Mouse (Mus musculus) CH12.LX (cell line): ENCODE results near the gene Micall2. TPM values are rescaled to one million over a fixed set of nuclear protein-coding genes. Genes with fewer than 3 reads are reported as not detected.

ENCODE experiments used
- DNase-seq: peaks from one replicate; pipeline ENCODE4 v3.0.0-alpha.2; 2013; ENCODE audit errors: extremely low read depth
- H3K27ac ChIP-seq: 2 replicates; pipeline ENCODE4 v1.5.1; 2012; ENCODE audit warnings: low read depth, mild to moderate bottlenecking, control low read depth, moderate library complexity; ENCODE audit not compliant: insufficient read depth
- H3K27me3 ChIP-seq: replicated peaks from 2 replicates; pipeline ENCODE3; 2012; ENCODE audit warnings: inconsistent platforms
- H3K36me3 ChIP-seq, 2 experiments: replicated peaks in 1 of 2; 2 replicates each; pipeline versions ENCODE3 to v1.6.1; 2012; ENCODE audit warnings: inconsistent platforms in 1 of 2, low read length in 1 of 2, mild to moderate bottlenecking in 1 of 2, mixed read lengths in 1 of 2, moderate library complexity in 1 of 2; ENCODE audit not compliant: control insufficient read depth in 1 of 2, insufficient read depth in 1 of 2
- H3K4me1 ChIP-seq, 2 experiments: 2 replicates each; pipeline ENCODE4 v1.6.1; 2012; ENCODE audit warnings: inconsistent platforms in 1 of 2, moderate library complexity in 1 of 2; ENCODE audit not compliant: insufficient read depth in 2 of 2, control insufficient read depth in 1 of 2
- H3K4me2 ChIP-seq: 2 replicates; pipeline ENCODE4 v1.6.1; 2012; ENCODE audit warnings: low read depth, mild to moderate bottlenecking, control low read depth; ENCODE audit not compliant: poor library complexity, insufficient read depth, severe bottlenecking
- H3K4me3 ChIP-seq, 3 experiments: fragments of 150-350 bp in 1 of 3; sonication (generic) in 1 of 3; replicated peaks in 1 of 3; 2 replicates each; pipeline versions ENCODE3 to v1.5.1; 2011 to 2012; ENCODE audit warnings: low read depth in 2 of 3, low read length in 2 of 3, mild to moderate bottlenecking in 2 of 3, moderate library complexity in 2 of 3, control low read depth in 1 of 3, improper control_type of control experiment in 1 of 3, inconsistent platforms in 1 of 3, mixed read lengths in 1 of 3; ENCODE audit not compliant: poor library complexity in 1 of 3
- H3K79me2 ChIP-seq: replicated peaks from 2 replicates; pipeline ENCODE4 v1.6.1; 2012; ENCODE audit warnings: mild to moderate bottlenecking, moderate library complexity; ENCODE audit not compliant: control insufficient read depth, poor library complexity, insufficient read depth, severe bottlenecking; ENCODE audit errors: extremely low read depth
- H3K9ac ChIP-seq: 2 replicates; pipeline ENCODE4 v1.6.1; 2012; ENCODE audit warnings: low read depth, mild to moderate bottlenecking, control low read depth, moderate library complexity; ENCODE audit not compliant: insufficient read depth
- H3K9me3 ChIP-seq: replicated peaks from 2 replicates; pipeline ENCODE3; 2012; ENCODE audit warnings: low read length, inconsistent platforms, mixed read lengths
- CHD1 ChIP-seq: IDR thresholded peaks from 2 replicates; pipeline ENCODE4 v1.6.1; 2012; ENCODE audit warnings: low read depth, low read length, improper control_type of control experiment, inconsistent platforms
- CHD2 ChIP-seq: IDR thresholded peaks from 2 replicates; pipeline ENCODE4 v1.6.1; 2011; ENCODE audit warnings: low read length, improper control_type of control experiment
- CTCF ChIP-seq, 2 experiments: IDR thresholded peaks in 1 of 2; conservative IDR thresholded peaks in 1 of 2; 2 replicates each; pipeline ENCODE4 v1.5.1; 2011 to 2012; ENCODE audit warnings: low read depth in 2 of 2, low read length in 2 of 2, improper control_type of control experiment in 1 of 2, inconsistent platforms in 1 of 2, mild to moderate bottlenecking in 1 of 2, moderate library complexity in 1 of 2
- E2F4 ChIP-seq: IDR thresholded peaks from 2 replicates; pipeline ENCODE4 v1.6.1; 2011; ENCODE audit warnings: low read depth, low read length, improper control_type of control experiment; ENCODE audit not compliant: insufficient replicate concordance
- ELF1 ChIP-seq: IDR thresholded peaks from 2 replicates; pipeline ENCODE4 v1.6.1; 2014; ENCODE audit warnings: low read depth, mild to moderate bottlenecking, inconsistent platforms, low read length, improper control_type of control experiment
- EP300 ChIP-seq: IDR thresholded peaks from 2 replicates; pipeline ENCODE4 v1.6.1; 2011; ENCODE audit warnings: low read length, improper control_type of control experiment
- ETS1 ChIP-seq: conservative IDR thresholded peaks from 2 replicates; pipeline ENCODE4 v1.6.1; 2012; ENCODE audit warnings: low read depth, mild to moderate bottlenecking, inconsistent platforms, low read length, improper control_type of control experiment, moderate library complexity
- GABPA ChIP-seq: IDR thresholded peaks from 2 replicates; pipeline ENCODE4 v1.6.1; 2012; ENCODE audit warnings: low read depth, low read length, improper control_type of control experiment, inconsistent platforms; ENCODE audit not compliant: insufficient replicate concordance
- HCFC1 ChIP-seq: IDR thresholded peaks from 2 replicates; pipeline ENCODE4 v1.6.1; 2012; ENCODE audit warnings: low read depth, mild to moderate bottlenecking, inconsistent platforms, low read length, improper control_type of control experiment
- IRF4 ChIP-seq: IDR thresholded peaks from 2 replicates; pipeline ENCODE4 v1.6.1; 2014; ENCODE audit warnings: low read depth, mild to moderate bottlenecking, inconsistent platforms, low read length, improper control_type of control experiment
- JUN ChIP-seq: IDR thresholded peaks from 2 replicates; pipeline ENCODE4 v1.6.1; 2011; ENCODE audit warnings: low read depth, mild to moderate bottlenecking, low read length, improper control_type of control experiment, moderate library complexity; ENCODE audit not compliant: insufficient read depth
- JUND ChIP-seq: conservative IDR thresholded peaks from 2 replicates; pipeline ENCODE4 v1.6.1; 2011; ENCODE audit warnings: low read depth, low read length, improper control_type of control experiment
- MAX ChIP-seq: IDR thresholded peaks from 2 replicates; pipeline ENCODE4 v1.6.1; 2011; ENCODE audit warnings: low read length, improper control_type of control experiment
- MAZ ChIP-seq: IDR thresholded peaks from 2 replicates; pipeline ENCODE4 v1.6.1; 2012; ENCODE audit warnings: low read depth, mild to moderate bottlenecking, inconsistent platforms, low read length, improper control_type of control experiment, moderate library complexity
- MEF2A ChIP-seq: IDR thresholded peaks from 2 replicates; pipeline ENCODE4 v1.6.1; 2014; ENCODE audit warnings: low read depth, mild to moderate bottlenecking, inconsistent platforms, low read length, improper control_type of control experiment, borderline replicate concordance
- MXI1 ChIP-seq: IDR thresholded peaks from 2 replicates; pipeline ENCODE4 v1.6.1; 2011; ENCODE audit warnings: mild to moderate bottlenecking, low read depth, low read length, improper control_type of control experiment
- MYC ChIP-seq: IDR thresholded peaks from 2 replicates; pipeline ENCODE4 v1.6.1; 2011; ENCODE audit warnings: low read depth, mild to moderate bottlenecking, improper control_type of control experiment, low read length
- NELFE ChIP-seq: IDR thresholded peaks from 2 replicates; pipeline ENCODE4 v1.6.1; 2011; ENCODE audit warnings: low read depth, low read length, improper control_type of control experiment
- POLR2A ChIP-seq: IDR thresholded peaks from 2 replicates; pipeline ENCODE4 v1.6.1; 2011; ENCODE audit warnings: low read depth, mild to moderate bottlenecking, improper control_type of control experiment, low read length
- POLR2AphosphoS2 ChIP-seq: IDR thresholded peaks from 2 replicates; pipeline ENCODE4 v1.6.1; 2011; ENCODE audit warnings: low read depth, low read length, improper control_type of control experiment
- RCOR1 ChIP-seq: conservative IDR thresholded peaks from 2 replicates; pipeline ENCODE4 v1.6.1; 2012; ENCODE audit warnings: low read depth, mild to moderate bottlenecking, inconsistent platforms, low read length, improper control_type of control experiment
- SIN3A ChIP-seq: IDR thresholded peaks from 2 replicates; pipeline ENCODE4 v1.6.1; 2012; ENCODE audit warnings: low read length, improper control_type of control experiment, inconsistent platforms
- SMC3 ChIP-seq: IDR thresholded peaks from 2 replicates; pipeline ENCODE4 v1.6.1; 2011; ENCODE audit warnings: low read depth, low read length, improper control_type of control experiment
- USF1 ChIP-seq: IDR thresholded peaks from 2 replicates; pipeline ENCODE4 v1.6.1; 2014; ENCODE audit warnings: low read depth, mild to moderate bottlenecking, inconsistent platforms, low read length, improper control_type of control experiment
- ZC3H11A ChIP-seq: IDR thresholded peaks from 2 replicates; pipeline ENCODE4 v1.6.1; 2012; ENCODE audit warnings: low read depth, mild to moderate bottlenecking, inconsistent platforms, low read length, improper control_type of control experiment
- ZKSCAN1 ChIP-seq: IDR thresholded peaks from 2 replicates; pipeline ENCODE4 v1.6.1; 2012; ENCODE audit warnings: low read depth, inconsistent platforms, low read length, improper control_type of control experiment, borderline replicate concordance
- ZNF384 ChIP-seq: IDR thresholded peaks from 2 replicates; pipeline ENCODE4 v1.6.1; 2012; ENCODE audit warnings: low read depth, low read length, improper control_type of control experiment, inconsistent platforms
- dilution Hi-C: fragments of 300-500 bp; cut with MboI; formaldehyde crosslinking; loops from 2 replicates; pipeline ENCODE4 v1.14.3; 2020; ENCODE audit warnings: low sequenced_read_pairs; ENCODE audit not compliant: extremely low pct_unique_long_range_greater_than_20kb, extremely low pct_ligation_motif_present
- in situ Hi-C: fragments of 300-500 bp; cut with MboI; formaldehyde crosslinking; loops from 3 replicates; pipeline ENCODE4 v1.14.3; 2019; ENCODE audit warnings: low sequenced_read_pairs, low pct_ligation_motif_present, low pct_unique_long_range_greater_than_20kb, mixed read lengths
- polyA plus RNA-seq: library from polyadenylated mRNA; unstranded; fragments of >175 nt; gene quantifications from 2 replicates; pipeline ENCODE4 v1.2.1, GENCODE M21; 2012; ENCODE audit warnings: low read depth; ENCODE audit not compliant: insufficient read length
- total RNA-seq, 2 experiments: library from RNA; depleted of rRNA; stranded (reverse); fragments of 300-350 nt in 1 of 2; fragments of >200 nt in 1 of 2; gene quantifications; 2 replicates each; pipeline ENCODE4 v1.2.3; 2012 to 2014

The Micall2 gene
- total and polyA plus RNA-seq, 3 experiments = 1.3 to 3.0 (median 1.7) TPM

- H3K27me3 ChIP-seq = no peaks in the 10 kb centered on the region
- DNase-seq = no peak
- H3K4me1 ChIP-seq = peaks cover 27 to 91% of the 10 kb centered on the region in 2 experiments
- H3K4me3 ChIP-seq = peak overlapping the region in 1 of 3 experiments; percentile 17
- TF ChIP-seq JUND (no peak), MAZ (no peak), NELFE (no peak), MYC (no peak), IRF4 (no peak), MXI1 (no peak), SMC3 (no peak), ELF1 (no peak), CHD1 (no peak), ETS1 (no peak), EP300 (no peak), RCOR1 (no peak), SIN3A (no peak), ZNF384 (no peak), POLR2A (no peak), ZC3H11A (no peak), POLR2AphosphoS2 (no peak), HCFC1 (no peak), GABPA (no peak), CTCF (conservative IDR thresholded peaks at IDR 0.05 in 1 of 2, IDR thresholded peaks at IDR 0.05 in 1 of 2; ENCODE audit: low read depth in 2 of 2, low read length in 2 of 2) (no peak)
- dilution Hi-C loops (no loop called here), in situ Hi-C loops (no loop called here)
- H3K27ac ChIP-seq = no peak overlapping the region
- no peak overlapping the region for H3K9ac ChIP-seq
- no peaks in the 10 kb centered on the region for H3K9me3 ChIP-seq
- H3K36me3 ChIP-seq = peaks cover 0 to 19% of the 10 kb centered on the region in 2 experiments
- no peak overlapping the region; the same call in 1 of the 2 replicates for H3K4me2 ChIP-seq
- no peaks in the 10 kb centered on the region for H3K79me2 ChIP-seq
These were observed 5.2 kb downstream of the Micall2 start for GRCm38 (mm10) chr5:139730712-139731486.

GRCm38 (mm10) chr5:139727261-139727660 lies 8.9 kb downstream of the Micall2 start:
- H3K4me2 ChIP-seq = no peak overlapping the region
- H3K36me3 ChIP-seq = peaks cover 0 to 27% of the 10 kb centered on the region in 2 experiments
- no peaks in the 10 kb centered on the region for H3K9me3 ChIP-seq
- dilution Hi-C loops (no loop called here), in situ Hi-C loops (no loop called here)
- no peaks in the 10 kb centered on the region for H3K79me2 ChIP-seq
- peaks cover 34 to 84% of the 10 kb centered on the region in 2 experiments for H3K4me1 ChIP-seq
- no peak for TF ChIP-seq MAX
- no peak for TF ChIP-seq POLR2AphosphoS2
- no peak for TF ChIP-seq CHD1
- no peak for TF ChIP-seq USF1
- no peak for TF ChIP-seq CHD2
- TF ChIP-seq IRF4 = no peak
- TF ChIP-seq MEF2A = no peak
- TF ChIP-seq ZKSCAN1 = no peak
- TF ChIP-seq HCFC1 = no peak
- TF ChIP-seq JUN = no peak
- TF ChIP-seq POLR2A = no peak
- TF ChIP-seq GABPA = no peak
- TF ChIP-seq E2F4 = no peak
- no peak for TF ChIP-seq CTCF (conservative IDR thresholded peaks at IDR 0.05 in 1 of 2, IDR thresholded peaks at IDR 0.05 in 1 of 2; ENCODE audit: low read depth in 2 of 2, low read length in 2 of 2)
- no peak overlapping the region for H3K9ac ChIP-seq
- DNase-seq = no peak
- H3K27me3 ChIP-seq = no peaks in the 10 kb centered on the region
- H3K27ac ChIP-seq = no peak overlapping the region
- no peak overlapping the region for H3K4me3 ChIP-seq
